Mouse (Mus musculus): ENCODE measurements around the gene Ptms.
"Not testable (repeated sequence)": the region's sequence is repeated elsewhere in the genome, so short reads cannot be mapped to it uniquely, and the experiment has no call there.

Ptms gene

DNA sequence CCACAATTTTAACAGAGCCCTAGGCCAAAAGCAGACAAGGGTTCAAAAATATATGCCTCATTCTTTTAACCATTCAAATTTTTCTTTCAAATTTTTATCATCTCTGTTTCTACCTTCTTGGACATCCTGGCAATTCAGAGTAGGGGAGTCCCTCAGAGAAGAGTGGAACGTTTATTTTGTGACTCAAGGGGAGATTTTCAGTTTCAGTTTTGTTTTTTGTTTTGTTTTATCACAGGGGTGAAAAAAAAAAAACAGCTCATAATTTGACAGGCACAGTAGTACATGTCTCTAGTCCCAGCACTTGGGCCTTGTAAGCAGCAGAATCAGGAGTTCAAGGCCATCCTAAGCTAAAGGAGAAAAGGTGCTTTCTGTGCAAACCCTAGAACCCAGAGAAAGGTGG, 12.1 kb downstream of the Ptms start:
- in situ Hi-C loops (cut with MboI, MseI) = no loop called here

DNA sequence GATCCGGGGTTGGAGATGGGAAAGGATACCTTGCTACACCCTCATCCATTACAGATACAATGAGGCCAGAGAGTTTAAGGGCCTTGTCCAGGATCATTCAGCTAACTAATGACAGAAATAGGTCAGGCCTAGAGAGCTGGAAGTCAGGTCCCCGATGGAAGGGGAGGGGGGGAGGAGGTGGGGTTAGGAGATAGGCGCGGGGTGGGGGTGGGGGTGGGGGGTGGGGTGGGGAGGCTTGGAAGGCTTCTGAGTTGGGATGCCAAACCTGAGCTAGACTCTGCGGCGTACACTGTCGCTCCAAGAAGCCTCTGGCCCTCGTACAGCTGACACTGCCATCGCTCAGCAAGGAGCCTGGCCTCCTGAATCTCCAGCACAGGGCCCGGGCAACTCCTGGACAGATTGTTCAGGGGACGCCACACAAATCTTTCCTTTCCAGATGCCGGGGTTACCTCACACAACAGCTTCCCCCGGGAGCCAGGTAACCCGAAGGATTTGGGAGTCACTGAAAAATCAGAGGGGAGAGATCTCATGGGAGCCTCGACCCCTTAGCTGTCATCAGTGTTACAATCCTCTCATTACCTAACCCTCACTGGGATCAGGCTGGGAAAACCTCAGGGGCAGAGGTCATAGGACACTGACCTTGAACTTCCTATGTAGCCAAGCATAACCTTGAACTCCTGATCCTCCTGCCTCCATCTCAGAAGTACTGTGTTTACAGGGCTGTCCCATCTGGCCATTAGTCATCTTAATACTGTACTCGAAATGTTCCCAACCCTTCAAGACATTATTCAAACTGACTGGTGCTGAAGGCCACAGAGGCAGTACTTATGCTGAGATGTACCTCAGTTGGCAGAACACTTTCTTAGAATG, 14.7 kb downstream of the Ptms start:
- in situ Hi-C loops (cut with MboI, MseI) = no loop called here

GRCm38 (mm10) chr6:124904161-124904981, 15.5 kb downstream of the Ptms start:
- in situ Hi-C loops (cut with MboI, MseI) = no loop called here

- in situ Hi-C loops (cut with MboI, MseI) = no loop called here
Observed at GRCm38 (mm10) chr6:124903580-124904151, 16.2 kb downstream of the Ptms start.

DNA sequence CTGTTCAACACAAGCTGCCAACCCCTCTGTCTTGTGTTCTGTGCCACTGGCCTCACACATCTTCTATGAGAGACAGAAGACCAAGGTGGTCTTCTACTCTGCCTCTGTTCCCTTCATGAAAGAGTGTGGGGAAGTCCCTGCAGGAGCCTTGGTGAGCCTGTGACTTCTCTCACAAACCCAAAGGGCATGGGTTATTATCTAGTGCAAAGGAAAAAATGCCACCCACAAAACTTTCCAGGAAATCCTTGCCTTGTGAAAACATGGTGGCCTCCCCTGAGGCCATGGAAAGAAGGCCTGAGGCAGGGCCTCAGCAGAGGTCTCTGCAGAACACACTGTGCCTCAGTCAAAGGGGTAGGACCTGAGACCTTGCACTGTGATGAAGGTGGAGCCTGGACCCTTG, 18.1 kb downstream of the Ptms start:
- in situ Hi-C loops (cut with MboI, MseI) = no loop called here

DNA sequence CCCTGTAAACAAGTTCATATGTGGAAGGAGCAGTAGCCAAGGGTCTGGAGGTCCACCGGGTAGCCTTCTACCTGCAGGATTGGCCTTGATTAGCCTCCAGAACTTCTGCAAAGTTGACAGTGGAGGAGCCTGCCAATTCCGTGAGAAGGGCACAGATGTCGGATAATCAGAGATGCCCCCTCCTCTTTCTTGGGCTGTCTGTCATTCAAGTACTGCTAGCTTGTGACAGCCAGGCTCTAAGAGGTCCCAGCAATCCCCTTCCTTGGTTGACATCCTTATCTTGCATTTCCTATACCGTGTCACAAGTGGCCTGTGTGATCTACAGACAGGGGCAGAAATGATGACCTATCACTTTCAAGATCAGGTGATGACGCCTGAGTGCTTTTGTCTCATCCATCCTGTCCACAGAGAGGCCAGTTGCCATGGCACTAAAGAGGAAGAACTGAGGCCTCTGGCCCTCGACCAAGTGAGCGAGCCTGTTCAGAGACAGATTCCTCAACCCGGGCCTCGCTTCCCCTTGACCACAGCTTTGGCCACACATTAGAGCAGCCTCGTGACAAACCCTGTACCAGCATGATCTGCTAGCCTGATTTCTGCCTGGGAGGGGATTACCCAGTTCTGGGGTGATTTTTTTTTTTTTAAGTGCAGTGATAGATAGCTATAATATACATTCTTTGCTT, 19.0 kb downstream of the Ptms start:
- in situ Hi-C loops (cut with MboI, MseI) = no loop called here

DNA sequence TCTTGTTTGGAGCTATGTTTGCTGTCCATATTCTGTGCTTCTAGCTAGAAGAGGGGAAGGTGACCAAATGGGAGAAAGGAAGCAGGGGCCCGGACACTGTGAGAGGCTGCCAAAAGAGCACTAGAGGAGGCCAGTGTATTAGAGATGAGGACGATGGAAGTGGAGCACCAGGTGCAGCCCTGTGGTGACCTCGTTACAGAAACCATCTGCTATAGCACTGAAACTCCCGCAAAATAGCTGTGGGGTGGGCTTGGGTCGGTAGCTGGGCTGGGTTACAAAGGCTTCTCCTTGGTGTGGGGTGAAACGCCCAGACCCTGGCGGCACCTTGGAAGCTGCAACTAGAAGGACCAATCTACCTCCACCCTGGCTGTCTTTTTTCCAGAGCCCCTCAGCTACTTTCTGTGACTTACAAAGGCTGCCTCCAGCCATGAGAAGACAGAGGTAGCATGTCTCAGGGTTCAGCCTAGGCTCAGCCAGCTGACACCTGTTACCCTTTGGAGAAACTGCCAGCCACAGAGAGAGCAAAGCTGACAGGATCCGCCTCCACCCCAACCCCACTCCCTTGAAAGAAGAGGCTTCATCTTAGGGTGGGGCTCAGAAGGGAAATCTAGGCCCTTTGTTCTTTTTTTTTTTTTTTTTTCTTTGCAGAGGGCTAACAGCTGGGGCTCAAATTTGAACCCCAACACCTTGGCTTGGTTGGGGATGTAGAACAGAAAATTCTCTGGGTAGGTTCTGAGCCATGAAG, 19.7 kb downstream of the Ptms start:
- in situ Hi-C loops (cut with MboI, MseI) = no loop called here

- in situ Hi-C loops (cut with MboI, MseI) = no loop called here
Observed at GRCm38 (mm10) chr6:124898359-124898758, 21.5 kb downstream of the Ptms start.

DNA sequence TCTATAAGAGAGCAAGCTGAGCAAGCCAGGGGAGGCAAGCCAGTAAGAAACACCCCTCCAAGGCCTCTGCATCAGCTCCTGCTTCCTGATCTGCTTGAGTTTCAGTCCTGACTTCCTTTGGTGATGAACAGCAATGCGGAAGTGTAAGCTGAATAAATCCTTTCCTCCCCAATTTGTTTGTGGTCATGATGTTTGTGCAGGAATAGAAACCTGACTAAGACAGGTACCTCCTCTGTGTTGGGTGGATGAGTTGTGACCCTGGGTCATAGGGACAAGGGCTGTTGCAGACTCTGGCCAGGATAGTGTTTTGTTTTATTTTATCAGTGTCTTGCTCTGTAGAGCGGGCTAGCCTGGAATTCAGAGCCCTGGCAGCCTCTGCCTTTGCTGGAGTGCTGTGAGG, 25.8 kb downstream of the Ptms start:
- in situ Hi-C loops (cut with MboI, MseI) = not testable (repeated sequence)

GRCm38 (mm10) chr6:124890997-124891396, 28.9 kb downstream of the Ptms start:
- in situ Hi-C loops (cut with MboI, MseI) = no loop called here

GRCm38 (mm10) chr6:124888555-124889125, 31.3 kb downstream of the Ptms start:
- in situ Hi-C loops (cut with MboI, MseI) = no loop called here

GRCm38 (mm10) chr6:124887986-124888385, 31.9 kb downstream of the Ptms start, which contains the start of gene Cd4:
Gene Cd4, minus strand, starts transcription at chr6:124888221.
- in situ Hi-C loops (cut with MboI, MseI) = no loop called here

DNA sequence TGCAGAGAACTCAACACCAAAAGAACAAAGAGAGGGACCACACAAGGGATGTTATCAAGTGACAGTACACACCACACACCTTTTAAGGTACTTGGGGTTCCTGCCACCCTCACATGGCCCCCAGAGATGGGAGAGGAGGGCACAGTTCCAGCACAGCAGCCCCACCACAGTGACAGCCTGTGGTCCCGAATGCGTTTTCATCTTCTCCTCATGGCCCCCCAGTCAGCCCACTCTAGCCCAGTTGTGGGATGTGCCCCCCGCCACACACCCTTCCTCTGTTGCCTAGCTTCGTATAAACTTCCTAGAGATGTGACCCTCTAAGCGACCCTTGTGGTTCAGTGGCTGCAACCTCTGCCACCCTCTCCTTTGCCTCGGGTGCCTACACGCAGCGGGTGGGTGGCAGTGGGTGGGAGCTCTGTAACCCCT, 33.9 kb downstream of the Ptms start:
- in situ Hi-C loops (cut with MboI, MseI) = no loop called here

DNA sequence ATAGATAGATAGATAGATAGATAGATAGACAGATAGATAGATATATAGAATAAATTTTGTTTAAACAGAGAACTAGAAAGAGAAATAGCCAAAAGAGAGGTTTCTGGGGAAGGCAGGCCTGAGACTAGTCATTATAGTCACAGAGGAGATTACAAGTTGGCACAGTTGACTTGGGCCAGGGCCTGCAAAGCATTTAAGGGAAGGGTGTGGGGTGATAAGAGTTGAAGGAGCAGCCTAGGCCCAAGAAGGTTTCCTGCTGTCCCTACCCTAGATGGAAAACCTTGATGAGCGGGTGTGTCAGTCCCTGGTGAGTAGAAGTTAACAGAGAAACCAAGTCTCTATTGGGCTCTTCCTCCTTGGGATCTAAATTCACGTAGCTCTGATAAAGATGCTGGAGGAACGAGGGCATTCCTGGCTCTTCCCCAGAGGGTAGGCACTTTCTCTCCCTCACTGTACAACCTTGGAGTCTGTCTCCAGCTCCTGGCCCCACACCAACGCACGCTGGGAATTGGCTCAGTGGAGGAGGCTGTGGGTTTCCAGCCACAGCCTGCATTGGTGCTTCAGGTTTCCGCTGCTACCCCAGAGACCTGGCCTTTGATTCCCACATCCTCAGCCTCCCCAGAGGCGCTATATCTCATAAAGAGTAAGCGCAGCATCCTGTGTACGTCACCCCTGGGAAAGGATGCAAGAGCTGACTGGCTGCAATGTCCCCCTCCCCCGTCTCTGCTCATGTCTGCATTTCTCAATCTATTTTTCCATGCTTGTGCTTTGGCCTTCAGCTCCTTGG, 35.0 kb downstream of the Ptms start:
- in situ Hi-C loops (cut with MboI, MseI) = no loop called here

GRCm38 (mm10) chr6:124883351-124883750, 36.6 kb downstream of the Ptms start:
- in situ Hi-C loops (cut with MboI, MseI) = no loop called here

DNA sequence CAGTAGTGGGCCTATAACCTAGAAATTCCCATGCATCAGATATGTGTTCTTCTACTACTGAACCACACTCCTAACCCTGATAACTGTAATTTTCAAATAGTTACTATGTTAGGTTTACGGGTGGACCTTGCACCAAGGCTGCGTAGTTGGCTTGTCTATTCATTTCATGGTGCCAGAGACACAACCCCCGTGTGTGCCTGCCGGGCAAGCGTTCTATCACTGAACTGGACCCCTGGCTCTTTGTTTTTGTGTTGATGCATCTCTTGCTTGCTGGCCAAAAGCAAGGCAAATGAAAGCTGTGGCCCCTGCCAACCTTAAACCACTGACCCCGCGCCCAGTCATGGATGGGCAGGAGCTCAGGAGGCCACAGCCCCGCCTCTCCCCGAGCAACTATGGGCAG, 38.1 kb downstream of the Ptms start:
- in situ Hi-C loops (cut with MboI, MseI) = no loop called here

- in situ Hi-C loops (cut with MboI, MseI) = no loop called here
Observed at GRCm38 (mm10) chr6:124879390-124879789, 40.5 kb downstream of the Ptms start.

- in situ Hi-C loops (cut with MboI, MseI) = no loop called here
Observed at GRCm38 (mm10) chr6:124874348-124874747, 45.6 kb downstream of the Ptms start.

DNA sequence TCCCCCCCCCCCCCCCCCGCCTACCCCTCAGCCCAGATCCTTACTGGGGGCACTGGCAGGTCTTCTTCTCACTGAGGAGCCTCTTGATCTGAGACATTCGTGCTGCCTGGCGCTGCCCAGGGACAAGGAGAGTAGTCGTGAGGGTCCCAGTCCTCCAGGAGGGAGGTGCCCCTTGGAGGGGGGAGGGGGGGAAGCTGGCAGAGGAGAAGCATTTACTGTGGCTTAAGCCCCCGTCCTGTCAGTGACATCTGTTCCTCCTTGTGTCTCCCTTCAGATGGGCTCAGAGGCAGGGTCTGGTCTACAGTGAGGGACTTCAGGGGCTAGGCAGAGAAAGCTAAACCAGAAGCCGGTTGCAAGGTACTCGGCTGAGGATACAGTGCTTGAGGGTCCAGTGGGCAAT, 53.3 kb downstream of the Ptms start:
- in situ Hi-C loops (cut with MboI, MseI) = loop anchor here (10.0 kb wide), 1 partner anchor 68 kb away; the partner anchor contains the start of gene Mlf2
